ENCODE assay signal across 10 mouse cellular contexts in genomic region chr13:95281740-95282673, GRCm38 (mm10). TPM values are rescaled to one million over a fixed set of nuclear protein-coding genes. Genes with fewer than 3 reads are reported as not detected.
A peak's percentile ranks its signal among the peaks of the same experiment; 100 is the strongest.
DNase-seq lines count a peak whose midpoint lies in the region; ATAC-seq and TF ChIP-seq lines count a peak whose summit lies in the region.
"Had no signal": no experiment of that assay in that cellular context is flagged by ENCODE, and none has a peak within 500 bp of the region (broad histone marks: within the 10 kb centered on the region; RNA-seq: fewer than 3 reads in every experiment).

No protein-coding gene starts in this region.

- 0 out of 2 replicates have a peak overlapping the region, but pooled peaks have one; percentile 12 for H3K27ac ChIP-seq in lung, embryonic 16.5 days (ENCODE audit: low read length)
- H3K27ac ChIP-seq in kidney, postnatal 0 days = no peak overlapping the region
- H3K27ac ChIP-seq in stomach, embryonic 14.5 days (ENCODE audit: low read length) = no peak overlapping the region
- H3K27ac ChIP-seq in forebrain, embryonic 13.5 days = no peak overlapping the region
- H3K27ac ChIP-seq: embryonic facial prominence, embryonic 12.5 days; hindbrain, embryonic 15.5 days had no signal

- WGBS in lung, embryonic 16.5 days = 29% methylated on average over 6 of the region's 7 CpGs
- whole genome bisulfite sequencing in kidney, postnatal 0 days = 22% methylated on average over 7 of the region's 7 CpGs
- 31% methylated on average over 7 of the region's 7 CpGs for WGBS in stomach, embryonic 14.5 days
- WGBS in forebrain, embryonic 13.5 days = 30% methylated on average over 6 of the region's 7 CpGs

- no peaks in the 10 kb centered on the region for H3K36me3 ChIP-seq in lung, embryonic 16.5 days (ENCODE audit: control insufficient read depth, insufficient read depth, low read length)
- H3K36me3 ChIP-seq in kidney, postnatal 0 days (ENCODE audit: insufficient read depth, low read length) = no peaks in the 10 kb centered on the region
- H3K36me3 ChIP-seq in stomach, embryonic 14.5 days (ENCODE audit: control insufficient read depth, insufficient read depth, low read length) = no peaks in the 10 kb centered on the region
- no peaks in the 10 kb centered on the region for H3K36me3 ChIP-seq in forebrain, embryonic 13.5 days (ENCODE audit: poor library complexity, severe bottlenecking)
- H3K36me3 ChIP-seq: embryonic facial prominence, embryonic 12.5 days; hindbrain, embryonic 15.5 days had no signal

- ATAC-seq in lung, embryonic 16.5 days (ENCODE audit: low read depth) = peak; percentile 66
- ATAC-seq in kidney, postnatal 0 days (replicated peaks; ENCODE audit: low FRiP score, low read depth) = peak; percentile 65; the same call in 1 of the 2 replicates
- peak; percentile 28; the same call in 1 of the 2 replicates for ATAC-seq in stomach, embryonic 14.5 days (ENCODE audit: insufficient number of reproducible peaks, insufficient read depth, low FRiP score, low read depth)
- ATAC-seq in forebrain, embryonic 13.5 days = no peak

- H3K9ac ChIP-seq in lung, embryonic 16.5 days (ENCODE audit: low read length) = no peak overlapping the region
- H3K9ac ChIP-seq in kidney, postnatal 0 days (ENCODE audit: low read depth, low read length) = no peak overlapping the region
- no peak overlapping the region for H3K9ac ChIP-seq in stomach, embryonic 14.5 days (replicated peaks; ENCODE audit: low read depth, low read length)
- H3K9ac ChIP-seq in forebrain, embryonic 13.5 days = no peak overlapping the region
- H3K9ac ChIP-seq: embryonic facial prominence, embryonic 12.5 days; hindbrain, embryonic 15.5 days had no signal

- H3K4me1 ChIP-seq in lung, embryonic 16.5 days (replicated peaks; ENCODE audit: control insufficient read depth, insufficient read depth, low read length) = no peaks in the 10 kb centered on the region
- H3K4me1 ChIP-seq in kidney, postnatal 0 days (replicated peaks; ENCODE audit: insufficient read depth, low read length) = no peaks in the 10 kb centered on the region
- no peaks in the 10 kb centered on the region for H3K4me1 ChIP-seq in stomach, embryonic 14.5 days (ENCODE audit: control insufficient read depth, insufficient read depth, low read length)
- H3K4me1 ChIP-seq in forebrain, embryonic 13.5 days = peaks cover 9% of the 10 kb centered on the region
- H3K4me1 ChIP-seq: hindbrain, embryonic 15.5 days had no signal

- H3K4me2 ChIP-seq in lung, embryonic 16.5 days (ENCODE audit: low read depth, low read length) = no peak overlapping the region
- no peak overlapping the region for H3K4me2 ChIP-seq in kidney, postnatal 0 days (ENCODE audit: low read length)
- no peak overlapping the region for H3K4me2 ChIP-seq in stomach, embryonic 14.5 days (replicated peaks; ENCODE audit: low read depth, low read length)
- no peak overlapping the region for H3K4me2 ChIP-seq in forebrain, embryonic 13.5 days
- H3K4me2 ChIP-seq: embryonic facial prominence, embryonic 12.5 days; hindbrain, embryonic 15.5 days had no signal

- H3K9me3 ChIP-seq in lung, embryonic 16.5 days (ENCODE audit: control insufficient read depth, low read length) = no peaks in the 10 kb centered on the region
- no peaks in the 10 kb centered on the region for H3K9me3 ChIP-seq in kidney, postnatal 0 days (replicated peaks; ENCODE audit: low read length)
- no peaks in the 10 kb centered on the region for H3K9me3 ChIP-seq in stomach, embryonic 14.5 days (ENCODE audit: control insufficient read depth, low read depth, low read length)
- no peaks in the 10 kb centered on the region for H3K9me3 ChIP-seq in forebrain, embryonic 13.5 days (replicated peaks)
- H3K9me3 ChIP-seq: embryonic facial prominence, embryonic 12.5 days; hindbrain, embryonic 15.5 days had no signal

- no peak overlapping the region for H3K4me3 ChIP-seq in lung, embryonic 16.5 days (ENCODE audit: low read length)
- no peak overlapping the region for H3K4me3 ChIP-seq in kidney, postnatal 0 days (replicated peaks; ENCODE audit: low read depth, low read length)
- no peak overlapping the region for H3K4me3 ChIP-seq in stomach, embryonic 14.5 days (ENCODE audit: low read depth, low read length)
- H3K4me3 ChIP-seq in forebrain, embryonic 13.5 days = no peak overlapping the region
- H3K4me3 ChIP-seq: embryonic facial prominence, embryonic 12.5 days; hindbrain, embryonic 15.5 days had no signal

- no peaks in the 10 kb centered on the region for H3K27me3 ChIP-seq in lung, embryonic 16.5 days (ENCODE audit: control insufficient read depth, insufficient read depth, low read depth, low read length)
- H3K27me3 ChIP-seq in kidney, postnatal 0 days (ENCODE audit: insufficient read depth, low read length) = no peaks in the 10 kb centered on the region
- no peaks in the 10 kb centered on the region for H3K27me3 ChIP-seq in stomach, embryonic 14.5 days (ENCODE audit: control insufficient read depth, insufficient read depth, low read length)
- no peaks in the 10 kb centered on the region for H3K27me3 ChIP-seq in forebrain, embryonic 13.5 days
- H3K27me3 ChIP-seq: embryonic facial prominence, embryonic 12.5 days; hindbrain, embryonic 15.5 days had no signal

- DNase-seq in cerebellum, postnatal 10 days = peak; percentile 36 to 56
- DNase-seq in cerebellum, adult 9-10 months = no peak
- no peak for DNase-seq in lung, postnatal 25 days (ENCODE audit: low spot score)
- no peak for DNase-seq in kidney, postnatal 0 days (ENCODE audit: low spot score)
- DNase-seq in thymus, postnatal 4 days = no peak

- TF ChIP-seq CTCF in kidney, postnatal 0 days (IDR thresholded peaks at IDR 0.05; ENCODE audit: low read depth) = no peak

RNA-seq across cellular contexts. Expression of gene Pde8b, which starts 31.9 kb away (rescaled TPM):
- polyA plus RNA-seq in lung, embryonic 16.5 days (2015; fragmentation: Nextera tagmentation; extraction: Ambion mirVana) = 8.0 and 9.4 TPM in 2 replicates
- polyA plus RNA-seq in kidney, postnatal 0 days (2015; fragmentation: Nextera tagmentation; extraction: Ambion mirVana) = 12.1 and 13.8 TPM in 2 replicates
- polyA plus RNA-seq in stomach, embryonic 14.5 days (2014; fragmentation: Nextera tagmentation; extraction: Ambion mirVana) = 5.5 and 7.8 TPM in 2 replicates
- polyA plus RNA-seq in forebrain, embryonic 13.5 days (2015; fragmentation: Nextera tagmentation; extraction: Ambion mirVana) = 2.3 and 3.8 TPM in 2 replicates

RNA-seq across cellular contexts. Expression of gene Zbed3, which starts 41.4 kb away (rescaled TPM):
- polyA plus RNA-seq in lung, embryonic 16.5 days (2015; fragmentation: Nextera tagmentation; extraction: Ambion mirVana) = 51.8 and 59.9 TPM in 2 replicates
- 72.3 and 73.5 TPM in 2 replicates for polyA plus RNA-seq in kidney, postnatal 0 days (2015; fragmentation: Nextera tagmentation; extraction: Ambion mirVana)
- polyA plus RNA-seq in stomach, embryonic 14.5 days (2014; fragmentation: Nextera tagmentation; extraction: Ambion mirVana) = 60.5 and 66.9 TPM in 2 replicates
- 49.7 and 53.6 TPM in 2 replicates for polyA plus RNA-seq in forebrain, embryonic 13.5 days (2015; fragmentation: Nextera tagmentation; extraction: Ambion mirVana)

Comparison
In these comparisons a context has a peak if more than half of its experiments do, and no peak if none do; other contexts are left out.
1. DNase-seq: peak in cerebellum, postnatal 10 days (2 of 2); none in cerebellum, adult 9-10 months (single experiment), lung, postnatal 25 days (single experiment), kidney, postnatal 0 days (single experiment) and thymus, postnatal 4 days (single experiment).